Mouse (Mus musculus) G1E (cell line): ENCODE measurements around the gene Ovgp1.

ENCODE experiments used
- CTCF ChIP-seq: IDR thresholded peaks from 2 replicates; pipeline ENCODE4 v1.5.1; 2012; ENCODE audit warnings: low read depth, low read length, inconsistent platforms, mixed read lengths
- GATA1 ChIP-seq: IDR thresholded peaks from 2 replicates; pipeline ENCODE4 v1.6.1; 2012; ENCODE audit warnings: borderline replicate concordance, low read length, inconsistent platforms, mixed read lengths
- GATA2 ChIP-seq: IDR thresholded peaks from 2 replicates; pipeline ENCODE4 v1.6.1; 2012; ENCODE audit warnings: low read depth, low read length, inconsistent platforms, borderline replicate concordance
- POLR2AphosphoS5 ChIP-seq: IDR thresholded peaks from 2 replicates; pipeline ENCODE4 v1.6.1; 2012; ENCODE audit warnings: low read depth, low read length, inconsistent platforms; ENCODE audit not compliant: insufficient replicate concordance
- TAL1 ChIP-seq: conservative IDR thresholded peaks from 2 replicates; pipeline ENCODE4 v1.6.1; 2012; ENCODE audit warnings: low read depth, low read length, inconsistent platforms, mixed read lengths

DNA sequence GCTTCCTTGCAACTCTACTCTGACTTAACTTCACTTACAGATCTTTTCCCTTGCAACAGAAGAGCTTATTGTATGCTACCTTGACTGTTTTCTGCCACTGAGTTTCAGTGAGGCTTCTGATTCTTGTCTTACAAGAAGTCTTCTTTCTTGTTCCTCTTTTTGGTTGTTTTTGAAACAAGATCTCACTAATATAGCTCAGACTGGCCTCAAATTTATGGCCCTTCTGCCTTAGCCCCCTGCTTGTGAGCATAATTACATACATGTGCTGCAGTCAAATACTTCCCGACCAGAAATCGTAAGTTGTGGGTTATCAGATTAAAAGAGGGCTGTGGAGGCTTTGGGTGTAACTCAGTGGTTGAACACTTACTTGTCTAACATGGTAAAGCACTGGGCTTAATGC is 21.2 kb downstream of the Ovgp1 start:
- TF ChIP-seq CTCF, result no peak
- TF ChIP-seq GATA1, result no peak
- no peak for TF ChIP-seq POLR2AphosphoS5
- TF ChIP-seq TAL1, result no peak
- TF ChIP-seq GATA2, result no peak
